Mouse (Mus musculus) limb, embryonic 14.5 days (tissue): ENCODE measurements at regions not wholly inside any gene's neighbourhood (a gene's known extent, or its start where the extent isn't known, plus 50 kb on each side); places are given as distances from the start of the nearest gene placed in this dataset.

ENCODE experiments used
- ATAC-seq: fragments of 200-750 bp; cut with Nextera tagmentation; 2 replicates; pipeline ENCODE4 v1.8.0; 2017; ENCODE audit warnings: low read depth, moderate number of reproducible peaks, moderate TSS enrichment; ENCODE audit not compliant: low FRiP score
- DNase-seq: peaks from one replicate; pipeline ENCODE4 v3.0.0-alpha.2; 2015; ENCODE audit warnings: low spot score
- H3K27ac ChIP-seq: fragments of 300-500 bp; sonication (generic); replicated peaks from 2 replicates; pipeline ENCODE4 v1.5.1; 2014; ENCODE audit warnings: low read depth, mild to moderate bottlenecking, low read length, moderate library complexity, mixed read lengths
- H3K27me3 ChIP-seq: fragments of 300-500 bp; sonication (generic); 2 replicates; pipeline ENCODE4 v1.6.1; 2014; ENCODE audit warnings: low read length, mixed read lengths; ENCODE audit not compliant: control insufficient read depth, insufficient read depth
- H3K36me3 ChIP-seq: fragments of 300-500 bp; sonication (generic); 2 replicates; pipeline ENCODE4 v1.6.1; 2014; ENCODE audit warnings: mild to moderate bottlenecking, low read length, moderate library complexity, mixed read lengths; ENCODE audit not compliant: control insufficient read depth, insufficient read depth
- H3K4me1 ChIP-seq: fragments of 300-500 bp; sonication (generic); 2 replicates; pipeline ENCODE4 v1.6.1; 2014; ENCODE audit warnings: antibody characterized with exemption, low read length, mixed read lengths; ENCODE audit not compliant: control insufficient read depth, insufficient read depth
- H3K4me2 ChIP-seq: fragments of 300-500 bp; sonication (generic); replicated peaks from 2 replicates; pipeline ENCODE4 v1.6.1; 2014; ENCODE audit warnings: low read depth, mild to moderate bottlenecking, low read length, moderate library complexity; ENCODE audit not compliant: severe bottlenecking
- H3K4me3 ChIP-seq: fragments of 300-500 bp; sonication (generic); replicated peaks from 2 replicates; pipeline ENCODE4 v1.5.1; 2014; ENCODE audit warnings: low read length
- H3K9ac ChIP-seq: fragments of 300-500 bp; sonication (generic); 2 replicates; pipeline ENCODE4 v1.6.1; 2014; ENCODE audit warnings: mild to moderate bottlenecking, low read depth, low read length, moderate library complexity; ENCODE audit not compliant: severe bottlenecking
- H3K9me3 ChIP-seq: fragments of 300-500 bp; sonication (generic); 2 replicates; pipeline ENCODE4 v1.6.1; 2016; ENCODE audit warnings: low read length; ENCODE audit not compliant: control insufficient read depth
- POLR2A ChIP-seq: fragments of 200-500 bp; IDR thresholded peaks from 2 replicates; pipeline ENCODE4 v1.8.0; 2012; ENCODE audit warnings: inconsistent platforms, mild to moderate bottlenecking, moderate library complexity, borderline replicate concordance; ENCODE audit not compliant: insufficient read depth, insufficient read length; ENCODE audit errors: extremely low read depth
- WGBS: fragments of 180-500 bp; shearing (Covaris S2); extraction: QIAGEN DNeasy Blood & Tissue Kit; methylation state at CpG from one replicate; pipeline ENCODE4 v1.1.7; 2014; 5-methylcytosine and 5-hydroxymethylcytosine counted together

GRCm38 (mm10) chr10:125802923-125803583 lies 162.9 kb upstream of the Lrig3 start:
- Histone ChIP-seq H3K27ac (no peak overlapping the region), H3K4me3 (no peak overlapping the region), H3K9ac (no peak overlapping the region), H3K9me3 (no peaks in the 10 kb centered on the region), H3K4me1 (peaks cover 14% of the 10 kb centered on the region), H3K4me2 (no peak overlapping the region), H3K36me3 (no peaks in the 10 kb centered on the region), H3K27me3 (no peaks in the 10 kb centered on the region)
- ATAC-seq, result no peak
- 85% methylated on average over 7 of the region's 7 CpGs for WGBS
- no peak for TF ChIP-seq POLR2A
- DNase-seq, result no peak

- WGBS, result 17% methylated on average over 8 of the region's 8 CpGs
These were observed 156.1 kb upstream of the Lrig3 start for GRCm38 (mm10) chr10:125809763-125810361.

GRCm38 (mm10) chr10:125810590-125810989 lies 155.4 kb upstream of the Lrig3 start:
- no peak overlapping the region for H3K9ac ChIP-seq
- no peak for TF ChIP-seq POLR2A
- H3K4me3 ChIP-seq, result no peak overlapping the region
- H3K9me3 ChIP-seq, result no peaks in the 10 kb centered on the region
- 5% methylated on average over 3 of the region's 3 CpGs for WGBS
- ATAC-seq, result peak; percentile 76
- no peak overlapping the region for H3K4me2 ChIP-seq
- peak overlapping the region; percentile 86 for H3K27ac ChIP-seq
- peaks cover 27% of the 10 kb centered on the region for H3K4me1 ChIP-seq
- peak; percentile 45 for DNase-seq
- no peaks in the 10 kb centered on the region for H3K27me3 ChIP-seq
- no peaks in the 10 kb centered on the region for H3K36me3 ChIP-seq

More at GRCm38 (mm10) chr10:125809763-125810361, 156.1 kb upstream of the Lrig3 start:
- H3K27ac ChIP-seq, result peak overlapping the region; percentile 86
- no peaks in the 10 kb centered on the region for H3K9me3 ChIP-seq
- peaks cover 30% of the 10 kb centered on the region for H3K4me1 ChIP-seq
- no peak for TF ChIP-seq POLR2A
- peak; percentile 92 for ATAC-seq
- H3K4me3 ChIP-seq, result no peak overlapping the region
- H3K36me3 ChIP-seq, result no peaks in the 10 kb centered on the region
- no peaks in the 10 kb centered on the region for H3K27me3 ChIP-seq
- H3K9ac ChIP-seq, result 0 out of 2 replicates have a peak overlapping the region, but pooled peaks have one; percentile 1
- peak overlapping the region; percentile 13; the same call in 1 of the 2 replicates for H3K4me2 ChIP-seq
- DNase-seq, result peak; percentile 76

- H3K4me2 ChIP-seq, result no peak overlapping the region
- no peak overlapping the region for H3K9ac ChIP-seq
- H3K4me3 ChIP-seq, result no peak overlapping the region
- H3K27me3 ChIP-seq, result no peaks in the 10 kb centered on the region
- no peak overlapping the region for H3K27ac ChIP-seq
- WGBS, result 72% methylated on average over 7 of the region's 7 CpGs
- no peaks in the 10 kb centered on the region for H3K9me3 ChIP-seq
- no peaks in the 10 kb centered on the region for H3K36me3 ChIP-seq
- ATAC-seq (no peak), DNase-seq (no peak)
- no peak for TF ChIP-seq POLR2A
- H3K4me1 ChIP-seq, result peaks cover 24% of the 10 kb centered on the region
These were observed 151.6 kb upstream of the Lrig3 start for GRCm38 (mm10) chr10:125814191-125814887.

GRCm38 (mm10) chr10:125832134-125832533 lies 133.8 kb upstream of the Lrig3 start:
- no peak overlapping the region for H3K27ac ChIP-seq
- peaks cover 5% of the 10 kb centered on the region; the same call in 1 of the 2 replicates for H3K4me1 ChIP-seq
- 47% methylated on average over 5 of the region's 5 CpGs for WGBS
- H3K4me3 ChIP-seq, result no peak overlapping the region
- no peak overlapping the region for H3K9ac ChIP-seq
- ATAC-seq (no peak), DNase-seq (no peak)
- H3K36me3 ChIP-seq, result no peaks in the 10 kb centered on the region
- H3K27me3 ChIP-seq, result no peaks in the 10 kb centered on the region
- no peak overlapping the region for H3K4me2 ChIP-seq
- no peaks in the 10 kb centered on the region for H3K9me3 ChIP-seq
- TF ChIP-seq POLR2A, result no peak
